Mouse (Mus musculus): Measurements from ENCODE around the gene Fasn.
"Not testable (repeated sequence)": the region's sequence is repeated elsewhere in the genome, so short reads cannot be mapped to it uniquely, and the experiment has no call there.

Fasn gene

DNA sequence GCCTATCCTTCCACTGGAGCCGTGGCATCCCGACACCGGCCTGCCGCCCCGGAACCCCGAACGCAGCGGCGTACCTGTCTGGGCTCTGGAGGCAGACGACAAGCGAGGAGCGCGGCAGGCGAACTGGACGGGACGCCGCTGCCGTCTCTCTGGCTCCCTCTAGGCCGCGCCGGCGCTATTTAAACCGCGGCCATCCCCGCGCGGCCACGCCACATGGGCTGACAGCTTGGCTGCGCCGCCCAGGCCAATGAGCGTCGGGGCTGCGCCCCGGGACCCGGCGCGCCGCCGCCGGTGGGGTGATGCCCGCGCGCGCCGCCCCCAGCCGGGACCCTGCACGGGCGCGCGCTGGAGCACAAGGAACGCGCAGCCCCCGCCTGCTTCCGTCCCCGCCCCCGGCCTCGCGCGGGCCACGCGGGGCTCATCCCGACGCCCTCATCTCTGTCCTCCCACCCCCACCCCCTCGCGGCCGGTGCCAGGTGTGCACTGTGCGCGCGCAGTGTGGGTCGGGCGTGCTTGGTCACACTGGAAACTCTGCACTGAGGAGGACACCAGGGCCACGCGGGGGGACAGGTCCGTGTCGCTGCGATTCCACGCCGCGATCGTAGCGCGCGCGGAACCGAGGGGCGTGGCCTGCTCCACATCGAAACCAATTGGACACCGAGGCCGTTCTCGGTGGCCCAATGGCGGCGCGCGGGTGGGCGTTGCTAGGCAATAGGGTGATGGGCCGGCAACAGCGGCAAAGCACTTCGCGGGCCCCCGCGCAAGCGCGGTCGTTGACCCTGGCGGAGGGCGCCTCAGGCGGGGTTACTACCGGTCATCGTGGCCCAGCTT lies at the start of gene Fasn:
Fasn (minus strand) TSS at position 592 of the 831 bp plus-strand sequence.
- DNase-seq = peak; percentile 99

GRCm38 (mm10) chr11:120873206-120873605 lies 48.9 kb upstream of the Fasn start:
- DNase-seq = peak; percentile 40

GRCm38 (mm10) chr11:120871521-120871920 lies 47.2 kb upstream of the Fasn start:
- DNase-seq = no peak

DNA sequence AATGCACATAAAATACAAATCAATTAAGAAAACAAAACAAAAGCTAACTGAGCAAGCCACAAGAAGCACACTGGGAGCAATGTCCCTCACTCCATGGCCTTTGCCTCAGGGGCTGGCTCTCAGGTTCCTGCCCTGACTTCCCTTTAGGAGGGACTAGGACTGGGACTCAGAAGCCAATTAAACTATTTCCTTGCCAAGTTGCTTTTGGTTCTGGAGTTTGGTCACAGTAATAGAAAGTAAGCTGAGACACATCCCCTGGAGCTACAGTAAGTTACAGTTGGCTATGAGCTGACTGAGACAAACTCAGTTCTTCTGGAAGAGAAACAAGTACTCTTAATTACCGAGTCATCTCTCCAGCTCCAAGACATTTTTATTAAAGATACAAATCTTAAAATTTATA lies 41.5 kb upstream of the Fasn start:
- DNase-seq = no peak

DNA sequence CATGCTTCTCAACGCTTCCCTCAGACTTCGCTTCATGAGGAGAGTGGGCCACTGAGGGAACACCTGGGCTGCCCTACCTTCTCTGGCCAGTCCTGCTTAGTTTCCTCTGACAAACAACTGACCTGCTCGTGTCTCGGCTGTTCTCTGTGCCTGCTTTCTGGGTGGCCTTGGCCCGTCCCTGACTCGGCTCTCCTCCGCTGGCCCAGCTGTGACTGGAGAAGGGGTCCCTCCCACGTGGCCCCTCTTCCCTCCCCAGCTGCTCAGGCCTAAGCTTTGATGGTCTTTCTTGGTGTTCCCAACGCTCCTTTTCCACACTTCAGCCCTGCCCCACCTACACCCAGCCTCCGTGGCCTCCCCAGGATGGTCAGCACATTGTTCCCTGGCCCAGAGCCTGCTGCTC lies 38.5 kb upstream of the Fasn start:
- DNase-seq = no peak

DNA sequence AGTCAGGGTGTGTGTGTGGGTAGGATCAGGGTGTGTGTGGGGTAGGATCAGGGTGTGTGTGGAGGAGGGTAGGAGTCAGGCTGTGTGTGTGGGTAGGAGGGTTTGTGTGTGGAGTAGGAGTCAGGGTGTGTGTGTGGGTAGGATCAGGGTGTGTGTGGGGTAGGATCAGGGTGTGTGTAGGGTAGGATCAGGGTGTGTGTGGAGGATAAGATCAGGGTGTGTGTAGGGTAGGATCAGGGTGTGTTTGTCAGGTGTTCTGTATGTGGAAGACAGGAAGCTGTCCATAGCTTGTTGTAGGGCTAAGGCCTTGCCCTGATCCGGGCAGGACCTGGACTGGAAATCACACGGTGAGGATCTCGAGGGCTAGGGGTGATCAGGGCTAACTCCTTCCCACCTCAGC lies 31.6 kb upstream of the Fasn start:
- DNase-seq = not testable (repeated sequence)

GRCm38 (mm10) chr11:120853788-120854187 lies 29.4 kb upstream of the Fasn start:
- DNase-seq = no peak

DNA sequence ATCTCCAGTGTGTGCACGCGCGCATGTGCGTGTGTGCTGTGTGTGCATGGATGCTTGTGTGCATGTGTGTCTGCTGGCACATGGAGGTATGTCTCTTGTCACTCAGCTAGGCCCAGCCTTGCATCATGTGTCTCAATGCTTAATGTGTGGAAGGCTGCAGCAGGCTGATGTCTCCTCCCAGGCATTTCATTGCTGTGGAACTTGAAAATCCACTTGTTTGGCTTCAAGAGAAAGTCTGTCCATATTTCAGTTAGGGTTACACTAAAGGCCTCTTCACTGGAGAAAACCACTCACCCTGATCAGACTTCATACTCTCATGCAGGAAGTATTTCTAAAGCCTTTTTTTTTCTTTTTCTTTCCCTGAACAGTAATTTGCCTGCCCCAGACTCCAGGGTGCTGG lies 28.8 kb upstream of the Fasn start:
- DNase-seq = no peak

GRCm38 (mm10) chr11:120852083-120852935 lies 28.0 kb upstream of the Fasn start:
- no peak for DNase-seq

GRCm38 (mm10) chr11:120851582-120851981 lies 27.2 kb upstream of the Fasn start:
- no peak for DNase-seq

DNA sequence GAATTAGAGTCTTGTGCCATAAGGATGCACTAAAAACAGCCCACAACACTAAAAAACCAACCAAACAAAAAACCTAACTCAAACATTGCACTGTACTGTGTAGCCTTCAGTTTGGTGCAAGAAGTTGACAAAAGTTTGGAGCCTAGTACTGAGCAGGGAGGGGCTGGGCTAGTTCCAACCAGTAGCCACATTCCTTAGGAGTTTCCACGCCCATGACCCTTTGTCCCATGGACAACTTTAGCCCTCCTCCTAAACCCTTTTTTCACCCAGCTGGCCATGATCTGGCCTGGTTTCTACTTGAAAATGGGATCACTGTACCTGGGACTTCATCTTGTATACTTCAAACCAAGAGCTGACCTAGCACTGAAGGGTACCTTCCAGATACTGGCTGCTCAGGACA lies 26.8 kb upstream of the Fasn start:
- no peak for DNase-seq

- no peak for DNase-seq
Observed at GRCm38 (mm10) chr11:120850331-120851030, 26.1 kb upstream of the Fasn start.

GRCm38 (mm10) chr11:120846725-120847475 lies 22.6 kb upstream of the Fasn start:
- DNase-seq = no peak

GRCm38 (mm10) chr11:120844329-120844728 lies 20.0 kb upstream of the Fasn start:
- DNase-seq = no peak

- no peak for DNase-seq
Observed at GRCm38 (mm10) chr11:120833555-120834280, 9.4 kb upstream of the Fasn start.

GRCm38 (mm10) chr11:120832962-120833361 lies 8.6 kb upstream of the Fasn start:
- not testable (repeated sequence) for DNase-seq

DNA sequence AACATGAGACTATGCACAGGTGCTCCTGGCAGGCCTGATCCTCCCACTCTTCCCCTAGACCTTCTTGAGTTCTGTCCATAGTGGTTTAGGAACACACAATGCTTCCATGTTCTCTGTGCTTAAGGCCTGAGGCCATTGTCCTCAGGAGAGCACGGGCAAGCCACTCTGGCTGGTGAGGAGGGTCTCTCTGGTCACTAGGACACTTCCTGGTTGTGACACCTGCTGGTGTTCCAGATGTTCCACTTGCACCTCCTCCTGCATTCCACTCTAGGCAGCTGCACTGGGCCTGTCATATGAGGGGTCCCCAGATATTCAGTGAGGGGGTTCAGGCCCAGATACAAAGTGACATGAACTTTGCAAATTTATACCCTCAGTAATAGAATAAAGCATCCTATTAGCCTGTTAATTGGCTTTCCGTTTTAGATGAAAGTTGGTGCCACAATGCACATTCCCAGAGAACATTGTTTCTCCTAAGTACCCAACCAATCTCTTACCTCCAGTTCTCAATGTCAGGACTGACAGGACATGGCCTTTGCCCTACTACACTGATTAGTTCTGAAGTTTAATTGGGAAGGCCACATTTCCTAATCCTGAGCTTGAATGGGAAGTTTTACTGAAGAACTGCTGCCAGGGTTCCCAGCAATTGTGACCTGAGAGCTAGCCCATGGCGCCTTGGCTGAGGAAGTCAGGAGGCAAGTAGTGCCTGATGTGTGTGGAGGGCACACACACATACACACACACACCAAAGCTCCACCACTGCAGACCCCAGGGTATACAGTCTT lies 7.5 kb upstream of the Fasn start:
- no peak for DNase-seq

- no peak for DNase-seq
Observed at GRCm38 (mm10) chr11:120830686-120831085, 6.3 kb upstream of the Fasn start.

DNA sequence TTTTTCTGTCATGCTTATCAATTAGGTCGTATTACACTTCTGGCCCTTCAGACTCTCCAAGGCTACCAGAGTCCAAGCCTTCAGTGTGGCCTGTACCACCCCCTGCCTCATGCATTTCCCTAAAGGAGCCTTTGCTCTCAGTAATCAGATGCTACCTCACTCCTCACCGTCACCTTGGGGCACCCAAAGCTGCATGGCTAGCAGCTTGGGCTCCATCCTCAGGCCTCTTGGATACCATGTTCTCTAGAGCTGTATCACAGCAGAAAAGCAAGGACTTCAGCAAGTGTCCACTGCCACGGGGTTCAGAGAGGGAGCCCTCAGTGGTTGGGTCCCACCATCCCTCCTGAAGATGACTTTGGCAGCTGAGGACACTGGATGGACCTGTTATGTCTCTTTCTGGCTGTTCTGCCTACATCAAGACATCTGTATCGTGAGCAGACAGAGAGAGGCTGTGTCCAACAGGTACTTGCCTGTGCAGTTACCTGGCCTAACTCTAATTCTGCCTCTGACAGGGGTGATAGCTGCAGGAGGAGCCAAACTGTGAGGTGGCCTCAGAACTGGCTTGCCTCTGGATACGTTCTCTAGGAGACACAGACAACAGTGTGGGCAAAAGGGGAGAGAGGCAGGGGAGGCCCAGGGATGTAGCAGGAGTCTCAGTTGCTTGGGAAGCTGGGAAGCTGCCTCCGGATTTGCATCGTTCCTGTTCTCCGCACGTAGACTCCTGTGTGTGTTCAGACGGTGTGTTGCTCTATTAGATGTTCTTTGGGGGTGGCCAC lies 5.6 kb upstream of the Fasn start:
- no peak for DNase-seq

GRCm38 (mm10) chr11:120828416-120828815 lies 4.1 kb upstream of the Fasn start:
- DNase-seq = no peak

Data from right cerebral cortex, postnatal 14 days (tissue).